Mouse (Mus musculus): ENCODE results near the gene Camta1.

- no peak for TF ChIP-seq POLR2A (IDR thresholded peaks at IDR 0.05; ENCODE audit: control insufficient read depth, extremely low read depth, insufficient read depth, low read length, poor library complexity)
- TF ChIP-seq CTCF (IDR thresholded peaks at IDR 0.05; ENCODE audit: borderline replicate concordance, control insufficient read depth, extremely low read depth, insufficient read depth, low read length, poor library complexity): no peak
These were observed 472.3 kb downstream of the Camta1 start for GRCm38 (mm10) chr4:151389345-151389744.
